Mouse (Mus musculus) heart, embryonic 14.5 days (tissue): ENCODE measurements around the gene Akap13. TPM values are rescaled to one million over a fixed set of nuclear protein-coding genes. Genes with fewer than 3 reads are reported as not detected.

Source experiments
- ATAC-seq: fragments of 200-750 bp; cut with Nextera tagmentation; 2 replicates; pipeline ENCODE4 v1.8.0; 2017; ENCODE audit warnings: low read depth, moderate TSS enrichment; ENCODE audit not compliant: insufficient number of reproducible peaks, insufficient read depth, low FRiP score
- H3K27ac ChIP-seq, 2 experiments: fragments of 200-500 bp in 1 of 2; fragments of 300-500 bp in 1 of 2; sonication (generic) in 1 of 2; replicated peaks in 1 of 2; 2 replicates each; pipeline ENCODE4 v1.5.1; 2012 to 2014; ENCODE audit warnings: low read depth in 2 of 2, low read length in 2 of 2, control low read depth in 1 of 2, mild to moderate bottlenecking in 1 of 2, mixed read lengths in 1 of 2; ENCODE audit not compliant: control insufficient read depth in 1 of 2, insufficient read depth in 1 of 2
- H3K27me3 ChIP-seq: fragments of 300-500 bp; sonication (generic); 2 replicates; pipeline ENCODE4 v1.6.1; 2014; ENCODE audit warnings: mild to moderate bottlenecking, low read length, control low read depth; ENCODE audit not compliant: control insufficient read depth, insufficient read depth
- H3K36me3 ChIP-seq: fragments of 300-500 bp; sonication (generic); 2 replicates; pipeline ENCODE4 v1.6.1; 2014; ENCODE audit warnings: mild to moderate bottlenecking, control low read depth, low read length, mixed read lengths; ENCODE audit not compliant: control insufficient read depth, insufficient read depth
- H3K4me1 ChIP-seq, 2 experiments: fragments of 200-500 bp in 1 of 2; fragments of 300-500 bp in 1 of 2; sonication (generic) in 1 of 2; 2 replicates each; pipeline ENCODE4 v1.6.1; 2012 to 2014; ENCODE audit warnings: low read length in 2 of 2, control low read depth in 1 of 2, mixed read lengths in 1 of 2; ENCODE audit not compliant: control insufficient read depth in 2 of 2, insufficient read depth in 2 of 2
- H3K4me2 ChIP-seq: fragments of 300-500 bp; sonication (generic); 2 replicates; pipeline ENCODE4 v1.6.1; 2014; ENCODE audit warnings: mild to moderate bottlenecking, low read length
- H3K4me3 ChIP-seq, 2 experiments: fragments of 200-500 bp in 1 of 2; fragments of 300-500 bp in 1 of 2; sonication (generic) in 1 of 2; 2 replicates each; pipeline ENCODE4 v1.5.1; 2012 to 2014; ENCODE audit warnings: low read length in 2 of 2, mild to moderate bottlenecking in 2 of 2, control low read depth in 1 of 2, low read depth in 1 of 2, moderate library complexity in 1 of 2; ENCODE audit not compliant: control insufficient read depth in 1 of 2, insufficient read depth in 1 of 2
- H3K9ac ChIP-seq: fragments of 300-500 bp; sonication (generic); 2 replicates; pipeline ENCODE4 v1.6.1; 2014; ENCODE audit warnings: mild to moderate bottlenecking, low read length
- H3K9me3 ChIP-seq: fragments of 300-500 bp; sonication (generic); 2 replicates; pipeline ENCODE4 v1.6.1; 2016; ENCODE audit warnings: low read length, control low read depth; ENCODE audit not compliant: control insufficient read depth
- WGBS: fragments of 180-500 bp; shearing (Covaris S2); extraction: QIAGEN DNeasy Blood & Tissue Kit; methylation state at CpG from one replicate; pipeline ENCODE4 v1.1.7; 2014; 5-methylcytosine and 5-hydroxymethylcytosine counted together
- polyA plus RNA-seq: library from polyadenylated mRNA; unstranded; fragments of >200 nt; fragmentation: Nextera tagmentation; extraction: Ambion mirVana; gene quantifications from 2 replicates; pipeline ENCODE4 v1.2.1, GENCODE M21; 2014

Akap13 gene
- polyA plus RNA-seq, 1 experiment from 2014 or later: 54.9 TPM

GRCm38 (mm10) chr7:75520531-75520930 is 65.2 kb downstream of the Akap13 start:
- 60% methylated on average over 6 of the region's 6 CpGs for WGBS
- no peaks in the 10 kb centered on the region; the same call in 1 of the 2 replicates for H3K36me3 ChIP-seq
- H3K4me3 ChIP-seq: no peak overlapping the region
- H3K9ac ChIP-seq: no peak overlapping the region
- no peak overlapping the region for H3K4me2 ChIP-seq
- no peaks in the 10 kb centered on the region for H3K9me3 ChIP-seq
- H3K27me3 ChIP-seq: no peaks in the 10 kb centered on the region
- peaks cover 7 to 55% of the 10 kb centered on the region in 2 experiments for H3K4me1 ChIP-seq
- no peak for ATAC-seq
- H3K27ac ChIP-seq: no peak overlapping the region

- peaks cover 9 to 62% of the 10 kb centered on the region in 2 experiments for H3K4me1 ChIP-seq
- WGBS: 44% methylated on average over 3 of the region's 3 CpGs
These were observed 65.9 kb downstream of the Akap13 start for GRCm38 (mm10) chr7:75521199-75521598.

GRCm38 (mm10) chr7:75522226-75522625 is 66.9 kb downstream of the Akap13 start:
- Histone ChIP-seq H3K4me2 (no peak overlapping the region), H3K27ac (no peak overlapping the region), H3K9ac (no peak overlapping the region), H3K9me3 (no peaks in the 10 kb centered on the region), H3K4me3 (no peak overlapping the region), H3K4me1 (peaks cover 12 to 67% of the 10 kb centered on the region in 2 experiments), H3K36me3 (no peaks in the 10 kb centered on the region), H3K27me3 (no peaks in the 10 kb centered on the region)
- WGBS: 70% methylated on average over 3 of the region's 3 CpGs
- no peak for ATAC-seq

More at GRCm38 (mm10) chr7:75521199-75521598, 65.9 kb downstream of the Akap13 start:
- no peak for ATAC-seq
- H3K27me3 ChIP-seq: no peaks in the 10 kb centered on the region
- H3K27ac ChIP-seq: peak overlapping the region; percentile 25 to 73; a peak in 3 of 4 replicates
- no peak overlapping the region for H3K4me3 ChIP-seq
- no peak overlapping the region for H3K4me2 ChIP-seq
- H3K9me3 ChIP-seq: no peaks in the 10 kb centered on the region
- H3K9ac ChIP-seq: no peak overlapping the region
- no peaks in the 10 kb centered on the region; the same call in 1 of the 2 replicates for H3K36me3 ChIP-seq

DNA sequence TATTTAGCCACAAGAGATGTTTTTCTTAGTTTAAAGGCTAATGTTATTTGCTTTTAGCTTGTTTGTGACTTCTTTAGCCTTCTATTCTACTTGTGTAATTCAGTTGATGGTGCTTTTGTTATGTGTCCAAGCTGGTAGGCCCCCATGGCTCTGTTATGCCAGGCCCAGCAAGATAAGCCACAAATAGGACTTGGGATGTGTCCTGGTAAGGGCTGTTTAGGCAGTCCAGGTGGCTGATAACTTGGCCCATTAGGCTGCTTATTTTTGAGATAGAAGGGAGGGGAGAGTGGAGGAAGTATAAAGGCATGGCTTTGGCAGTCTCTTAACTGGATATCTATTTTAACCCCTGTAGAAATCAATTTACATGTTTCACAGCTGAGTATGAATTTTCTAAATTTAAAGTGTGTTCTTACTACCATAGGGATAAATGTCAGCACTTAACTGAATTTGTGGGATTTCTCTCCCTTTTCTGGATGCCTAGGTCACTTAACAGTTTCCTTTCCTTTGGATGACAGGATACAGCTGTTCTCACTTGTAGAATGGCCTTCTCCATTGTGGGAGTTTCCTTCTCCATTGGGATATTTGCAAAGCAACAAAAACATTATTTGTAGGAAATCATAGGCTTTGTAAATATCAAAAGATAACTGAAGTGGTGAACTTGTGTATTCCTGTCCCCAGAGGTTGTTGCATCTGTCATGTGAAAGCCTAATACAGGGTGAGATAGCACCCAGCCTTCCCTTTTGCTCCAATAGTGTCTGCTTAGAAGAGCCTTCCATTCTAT is 69.6 kb downstream of the Akap13 start:
- Histone ChIP-seq H3K27ac (peak overlapping the region; percentile 59 to 73), H3K27me3 (no peaks in the 10 kb centered on the region), H3K9me3 (no peaks in the 10 kb centered on the region), H3K4me2 (peak overlapping the region; percentile 2), H3K36me3 (no peaks in the 10 kb centered on the region), H3K9ac (no peak overlapping the region), H3K4me1 (peaks cover 19 to 65% of the 10 kb centered on the region in 2 experiments), H3K4me3 (no peak overlapping the region)
- no peak for ATAC-seq

GRCm38 (mm10) chr7:75525716-75526401 is 70.5 kb downstream of the Akap13 start:
- peak overlapping the region; percentile 2; the same call in 1 of the 2 replicates for H3K4me2 ChIP-seq
- H3K27me3 ChIP-seq: no peaks in the 10 kb centered on the region
- WGBS: 58% methylated on average over 4 of the region's 4 CpGs
- no peak overlapping the region for H3K9ac ChIP-seq
- H3K4me1 ChIP-seq: peaks cover 17 to 59% of the 10 kb centered on the region in 2 experiments
- no peak overlapping the region for H3K4me3 ChIP-seq
- no peaks in the 10 kb centered on the region for H3K36me3 ChIP-seq
- no peaks in the 10 kb centered on the region for H3K9me3 ChIP-seq
- no peak for ATAC-seq
- H3K27ac ChIP-seq: peak overlapping the region; percentile 7 to 45; a peak in 1 of 4 replicates

DNA sequence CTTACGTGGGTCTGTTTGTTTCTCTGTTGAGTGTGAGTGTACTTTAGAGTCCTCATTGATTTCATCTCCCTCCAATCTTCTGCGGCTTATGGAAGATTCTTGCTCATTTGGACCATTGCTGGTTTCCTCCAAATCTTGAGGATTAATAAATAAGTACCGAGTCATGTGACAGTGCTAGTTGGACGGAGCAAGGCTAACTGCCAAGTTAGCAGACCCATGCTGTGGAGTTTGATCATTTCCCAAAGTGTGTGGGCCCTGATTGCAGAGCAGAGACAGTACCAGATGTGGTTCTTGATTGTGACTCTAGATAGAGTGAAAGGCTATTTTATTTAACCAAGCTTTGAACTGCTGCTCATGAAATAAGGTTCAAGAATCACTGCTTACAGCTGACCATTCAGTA is 73.4 kb downstream of the Akap13 start:
- Histone ChIP-seq H3K4me2 (no peak overlapping the region), H3K4me1 (peaks cover 15 to 49% of the 10 kb centered on the region in 2 experiments), H3K9me3 (no peaks in the 10 kb centered on the region), H3K27ac (no peak overlapping the region), H3K27me3 (no peaks in the 10 kb centered on the region), H3K4me3 (no peak overlapping the region), H3K9ac (no peak overlapping the region), H3K36me3 (no peaks in the 10 kb centered on the region)
- ATAC-seq: no peak
- WGBS: 85% methylated on average over 4 of the region's 4 CpGs

- H3K4me1 ChIP-seq: peaks cover 13 to 39% of the 10 kb centered on the region in 2 experiments
- no peaks in the 10 kb centered on the region for H3K9me3 ChIP-seq
- H3K4me2 ChIP-seq: no peak overlapping the region
- H3K27ac ChIP-seq: no peak overlapping the region
- no peaks in the 10 kb centered on the region for H3K27me3 ChIP-seq
- H3K4me3 ChIP-seq: no peak overlapping the region
- no peak overlapping the region for H3K9ac ChIP-seq
- WGBS: 85% methylated on average over 7 of the region's 7 CpGs
- ATAC-seq: no peak
- H3K36me3 ChIP-seq: no peaks in the 10 kb centered on the region
These were observed 74.6 kb downstream of the Akap13 start for GRCm38 (mm10) chr7:75529857-75530437.
